Mouse (Mus musculus) olfactory bulb, adult 2 months (tissue): ENCODE measurements around the gene Ms4a4b.

Experiments used
- CTCF ChIP-seq: fragments of 200-500 bp; IDR thresholded peaks from 2 replicates; pipeline ENCODE4 v1.5.1; 2012; ENCODE audit warnings: low read depth, mild to moderate bottlenecking, low read length, moderate library complexity; ENCODE audit not compliant: insufficient read depth
- POLR2A ChIP-seq: fragments of 200-500 bp; IDR thresholded peaks from 2 replicates; pipeline ENCODE4 v1.6.1; 2012; ENCODE audit warnings: mild to moderate bottlenecking, low read depth, low read length, moderate library complexity; ENCODE audit not compliant: insufficient read depth

DNA sequence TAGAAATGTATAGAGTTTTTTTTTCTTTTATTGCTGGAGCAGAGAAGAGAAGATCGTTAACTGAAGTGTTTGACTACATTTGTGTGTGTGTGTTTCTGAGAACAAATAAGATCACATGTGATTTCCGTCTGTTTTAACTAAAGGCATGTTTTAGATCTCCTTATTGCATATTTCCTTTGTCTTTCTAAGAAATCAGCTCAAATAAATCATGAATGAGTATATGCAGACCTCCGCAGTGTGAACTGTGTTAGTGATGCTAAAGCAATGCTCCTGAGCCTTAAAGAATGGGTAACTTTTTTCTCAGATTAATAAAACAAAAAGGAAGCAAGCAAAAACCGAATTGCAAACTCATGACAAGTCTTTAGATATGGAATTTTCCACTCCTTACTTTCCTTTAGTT, 40.6 kb downstream of the Ms4a4b start:
- TF ChIP-seq CTCF (no peak), POLR2A (no peak)
